Mouse (Mus musculus) heart, adult 11 months (tissue): ENCODE results near the gene Pin4.
"Not testable (repeated sequence)": the region's sequence is repeated elsewhere in the genome, so short reads cannot be mapped to it uniquely, and the experiment has no call there.

Source experiments
- DNase-seq: peaks from one replicate; pipeline ENCODE4 v3.0.0; 2022

Pin4 gene

DNA sequence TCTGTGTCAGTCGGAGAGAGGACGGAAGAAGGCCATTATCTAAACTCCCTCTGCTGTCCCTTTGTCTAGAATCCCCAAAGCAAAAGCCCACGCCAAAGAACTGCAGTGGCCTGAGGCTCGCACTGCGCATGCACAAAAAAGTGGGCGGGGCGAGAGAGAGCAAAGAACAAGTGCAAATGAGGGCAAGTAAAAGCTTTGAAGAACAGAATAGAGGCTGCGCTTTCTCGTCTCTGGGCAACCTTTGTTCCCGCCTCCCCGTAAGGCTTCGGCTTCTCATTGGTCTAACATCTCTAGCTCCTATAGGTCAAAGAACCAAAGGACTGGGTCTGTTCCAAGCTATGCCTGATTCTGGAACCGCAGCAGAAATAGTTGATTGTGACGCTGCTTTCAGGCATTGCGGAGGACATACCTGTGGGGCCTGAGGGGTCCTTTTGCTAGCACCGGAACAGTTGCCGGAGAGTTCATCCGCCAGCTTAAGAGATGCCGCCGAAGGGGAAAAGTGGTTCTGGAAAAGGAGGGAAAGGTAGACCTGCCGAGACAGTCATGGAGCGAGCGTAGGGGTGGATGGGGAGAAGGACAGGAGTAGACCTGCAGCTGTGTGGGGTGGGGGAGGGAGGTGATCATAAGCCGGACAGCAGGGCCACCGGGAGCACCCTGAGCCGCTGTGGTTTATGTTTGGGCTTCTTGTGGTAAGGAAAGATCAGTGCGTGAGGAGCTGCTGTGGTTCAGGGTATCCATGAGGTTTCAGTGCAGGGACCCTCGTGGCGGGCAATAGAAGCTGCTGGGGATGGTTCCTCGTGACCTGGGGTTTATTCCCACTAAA, at the start of gene Pin4:
TSS of gene Pin4 (plus strand) at position 406 of the 823 bp plus-strand sequence.
- peak; percentile 100 for DNase-seq

DNA sequence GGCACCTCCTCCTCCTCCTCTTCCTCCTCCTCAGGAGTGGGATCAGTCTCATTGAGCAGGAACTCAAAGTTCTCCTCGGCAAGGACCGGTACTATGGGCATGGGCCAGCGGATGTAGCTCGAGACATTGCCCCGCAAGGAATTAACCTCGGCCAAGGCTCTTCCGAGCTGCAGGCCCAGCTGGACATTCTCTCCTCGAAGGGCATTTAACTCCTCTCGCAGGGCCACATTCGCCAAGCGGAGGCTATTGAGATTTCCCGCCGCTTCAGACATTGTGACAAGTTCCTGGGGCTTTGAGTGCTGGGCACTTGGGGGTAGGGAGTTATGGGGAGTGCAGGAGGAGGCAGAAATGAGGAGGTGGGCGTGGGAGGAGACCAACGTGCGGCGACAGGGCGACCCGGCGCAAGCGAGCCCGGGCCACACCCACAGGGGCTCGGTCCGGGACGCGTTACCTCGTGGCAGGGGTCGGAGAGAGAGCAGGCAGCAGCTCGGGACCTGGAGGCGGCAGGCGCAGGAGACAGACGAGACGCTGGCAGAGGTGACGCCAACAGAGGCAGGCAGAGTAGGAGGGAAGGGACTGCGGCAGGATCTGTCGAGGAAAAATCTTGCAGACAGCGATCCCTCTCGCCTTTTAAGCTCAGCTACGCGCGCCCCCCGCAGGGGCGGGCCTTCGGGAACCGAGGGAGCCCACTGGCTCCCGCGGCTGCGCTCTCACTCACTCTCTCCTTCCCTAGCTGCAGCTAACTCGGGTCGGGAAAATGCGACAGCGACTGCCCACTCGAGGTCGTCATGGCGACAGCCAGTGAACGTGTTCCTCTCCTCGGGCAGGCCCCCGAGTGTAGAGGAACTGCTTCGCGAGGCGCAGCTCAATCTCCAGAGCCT, 48.4 kb upstream of the Pin4 start, which contains the start of gene Rtl5:
TSS of gene Rtl5 (minus strand) at position 714 of the 881 bp plus-strand sequence.
- peak; percentile 99 for DNase-seq

DNA sequence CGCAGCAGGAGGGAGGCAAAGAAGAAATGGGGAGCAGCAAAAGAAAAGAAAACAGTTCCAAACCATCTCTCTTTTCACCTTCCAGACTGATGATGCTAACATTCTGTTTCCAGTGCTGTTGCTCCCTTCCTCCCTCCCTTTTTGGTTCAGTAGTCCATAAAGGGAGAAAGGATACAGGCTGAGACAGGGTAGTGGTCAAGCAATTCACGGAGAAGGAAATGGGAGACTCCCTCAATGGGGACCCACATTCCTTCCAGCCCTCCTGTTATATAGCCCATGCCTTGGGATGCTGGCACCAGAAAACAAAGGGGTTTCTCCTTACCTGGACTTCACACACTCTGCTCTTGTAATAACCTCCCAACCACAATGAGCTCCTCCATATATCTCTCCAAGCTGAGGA, 47.7 kb upstream of the Pin4 start:
- DNase-seq, result no peak

DNA sequence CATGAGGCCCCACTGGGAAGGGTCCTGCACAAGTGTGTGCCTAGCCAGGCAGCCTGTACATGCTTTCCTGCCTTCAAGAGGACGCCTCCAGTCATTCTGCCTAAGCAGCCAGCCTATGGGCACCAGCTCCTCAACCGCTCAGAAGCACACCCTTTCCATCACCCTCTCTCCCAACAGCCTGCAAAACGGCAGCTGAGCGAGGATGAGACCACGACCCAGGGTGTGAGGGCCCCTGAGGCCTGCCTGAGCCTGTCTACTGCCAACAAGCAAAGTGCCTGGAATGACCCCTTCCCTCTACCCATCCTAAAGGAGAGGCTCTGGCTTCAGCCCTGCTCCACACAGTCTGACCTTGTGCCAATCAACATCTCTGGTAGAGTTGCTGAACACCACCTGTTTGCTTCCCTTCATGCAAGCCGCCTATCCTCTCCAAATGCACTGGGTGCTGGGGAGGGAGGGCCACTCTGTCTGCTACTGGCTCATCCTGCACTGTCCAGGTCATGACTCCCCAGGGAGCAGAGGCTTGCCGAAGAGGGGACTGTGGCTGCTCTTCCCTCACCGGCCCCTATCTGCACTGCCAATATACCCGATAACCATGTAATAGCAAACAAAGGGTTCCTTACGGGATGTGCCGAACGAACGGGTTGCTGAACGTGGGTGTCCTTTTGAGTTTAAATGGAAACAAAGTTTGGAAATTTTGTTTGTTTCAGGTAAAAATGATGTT, 45.5 kb upstream of the Pin4 start:
- peak; percentile 55 for DNase-seq

DNA sequence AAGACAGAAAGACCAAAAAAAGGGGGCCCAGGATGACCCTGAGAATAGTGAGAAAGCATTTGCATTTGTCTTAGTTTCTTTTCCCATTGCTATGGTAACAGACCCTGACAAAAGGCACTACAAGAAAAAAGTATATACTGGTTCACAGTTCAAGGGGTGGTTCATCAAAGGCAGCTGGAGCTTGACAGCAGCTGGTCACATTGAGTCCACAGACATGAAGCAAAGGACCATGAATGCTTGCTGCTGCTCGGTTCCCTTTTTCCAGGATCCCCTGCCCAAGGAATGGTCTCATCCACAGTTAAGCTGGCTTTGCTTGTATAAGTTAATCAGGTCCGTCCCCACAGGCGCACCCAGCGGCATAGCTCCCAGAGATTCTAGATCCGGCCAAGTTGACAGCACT, 44.8 kb upstream of the Pin4 start:
- peak; percentile 74 for DNase-seq

DNA sequence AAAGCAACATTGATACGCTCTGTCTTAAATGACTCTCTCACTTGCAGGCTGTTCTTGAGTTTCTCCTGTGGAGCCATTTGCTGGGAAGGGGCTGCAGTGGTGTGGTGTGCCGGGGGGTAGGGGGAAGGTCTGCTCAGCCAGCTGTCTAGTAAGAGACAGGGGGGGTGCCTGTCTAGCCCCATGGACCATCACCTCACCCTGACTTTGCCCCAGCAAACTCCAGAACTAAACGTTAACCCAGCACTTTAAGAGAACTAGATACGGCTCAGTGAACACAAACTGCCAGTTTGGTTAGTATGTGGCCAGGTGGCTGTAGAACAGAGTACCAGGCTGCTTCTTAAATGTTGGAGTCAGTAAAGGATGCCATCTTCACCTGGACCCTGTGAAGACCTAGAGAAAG, 44.1 kb upstream of the Pin4 start:
- DNase-seq, result no peak

GRCm38 (mm10) chrX:102076886-102077765, 42.1 kb upstream of the Pin4 start:
- peak; percentile 81 for DNase-seq

DNA sequence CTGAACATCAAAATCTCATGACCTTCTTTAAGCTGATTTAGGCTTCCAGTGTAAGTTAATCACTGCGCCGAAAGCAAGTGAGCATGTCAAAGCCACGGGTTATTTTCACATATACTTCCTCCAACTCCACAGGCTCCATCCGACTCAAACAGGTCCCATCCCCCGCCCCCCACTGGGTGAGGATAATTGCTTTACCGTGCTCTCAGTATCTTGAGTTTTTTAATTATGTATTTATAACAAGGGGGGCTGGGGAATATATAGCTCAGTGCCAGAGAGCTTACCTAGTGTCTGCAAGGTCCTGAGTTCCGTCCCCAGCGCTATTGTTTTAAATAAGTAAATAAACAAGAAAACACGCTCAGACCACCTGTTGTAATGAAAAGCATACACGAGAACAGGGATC, 38.2 kb upstream of the Pin4 start:
- DNase-seq, result peak; percentile 33

DNA sequence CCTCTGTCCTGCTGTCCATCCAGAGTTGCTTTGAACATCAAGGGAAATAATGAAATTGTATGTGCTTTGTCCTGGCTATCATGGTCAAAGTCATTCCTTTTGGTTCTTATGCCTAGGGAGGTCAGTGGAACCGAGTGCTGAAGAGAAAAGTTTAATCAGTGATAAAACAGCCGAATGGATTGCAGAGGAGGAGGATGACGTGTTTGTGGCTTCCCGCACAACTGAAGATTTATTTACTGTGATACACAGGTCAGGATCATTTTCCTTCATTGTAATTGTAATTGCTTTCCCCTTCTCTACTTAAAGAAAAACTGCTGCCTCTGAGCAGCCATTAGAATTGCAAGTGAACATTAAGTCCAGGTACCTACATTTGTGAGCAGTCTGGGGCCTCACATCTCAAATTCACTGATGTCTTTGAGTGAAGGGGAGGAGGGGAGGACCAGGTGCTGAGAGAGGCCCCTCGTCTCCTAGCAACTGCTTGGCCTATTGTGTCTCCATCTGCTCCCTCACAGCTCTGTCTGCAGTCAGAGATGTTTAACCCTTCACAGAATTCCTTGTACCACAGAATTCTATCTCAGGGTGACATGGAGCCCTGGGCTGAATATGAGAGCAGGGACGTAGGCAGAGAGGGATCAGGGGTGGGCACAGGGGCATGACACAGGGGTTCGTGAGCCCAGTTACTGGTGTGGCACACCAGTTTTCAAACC, 37.5 kb upstream of the Pin4 start:
- DNase-seq, result peak; percentile 11

DNA sequence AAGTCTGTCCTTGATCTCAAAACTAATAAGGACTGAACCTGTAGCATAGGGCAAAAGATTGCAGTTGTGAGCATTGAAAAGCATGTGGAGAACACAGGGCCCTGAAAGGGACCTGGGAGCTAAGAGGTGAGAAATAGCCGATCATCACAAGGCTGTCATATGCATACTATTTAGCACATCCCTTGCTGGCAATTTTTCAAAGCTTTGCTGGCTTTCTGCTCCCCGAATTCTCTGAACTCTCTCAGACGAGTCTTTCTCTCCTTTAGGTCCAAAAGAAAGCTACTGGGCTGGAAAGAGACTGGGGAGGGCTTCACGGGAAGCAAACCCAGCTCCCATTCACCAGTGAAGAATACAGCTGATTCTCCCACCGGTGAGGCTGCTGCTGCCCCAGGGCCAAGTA, 36.9 kb upstream of the Pin4 start:
- no peak for DNase-seq

DNA sequence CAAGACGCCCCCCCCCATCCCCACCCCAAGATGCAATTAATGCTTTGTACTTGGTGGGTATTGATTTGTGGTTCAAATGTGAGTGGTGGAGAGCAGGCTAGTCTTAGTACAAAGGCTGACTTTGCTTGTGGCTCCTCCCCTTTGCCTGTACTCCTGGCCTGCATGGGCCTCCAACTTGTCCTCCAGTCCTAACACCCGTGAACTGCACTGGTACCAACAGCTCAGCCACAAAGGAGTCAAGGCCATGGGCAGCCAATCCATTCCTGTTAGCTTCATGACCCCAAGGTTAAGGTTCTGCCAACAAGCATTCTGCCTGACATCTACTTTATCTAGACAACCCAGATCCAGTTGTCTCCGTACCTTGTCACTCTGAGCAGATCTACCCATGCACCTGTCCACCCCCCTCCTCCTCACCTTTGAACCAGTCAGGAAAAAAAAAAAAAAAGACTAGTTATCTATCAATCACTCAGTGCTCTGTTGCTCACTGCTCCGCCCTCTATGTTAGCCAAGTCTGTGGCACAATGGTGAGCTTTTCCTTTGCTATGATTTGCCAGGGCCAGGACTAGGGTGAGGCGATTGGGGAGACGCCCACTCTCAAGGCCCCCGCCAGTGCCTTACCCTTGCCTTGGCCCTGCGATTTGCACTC, 33.3 kb upstream of the Pin4 start:
- peak; percentile 27 for DNase-seq

GRCm38 (mm10) chrX:102090605-102091004, 28.6 kb upstream of the Pin4 start:
- peak; percentile 57 for DNase-seq

- peak; percentile 16 for DNase-seq
Observed at GRCm38 (mm10) chrX:102094381-102094904, 24.8 kb upstream of the Pin4 start.

- peak; percentile 55 for DNase-seq
Observed at GRCm38 (mm10) chrX:102101886-102102285, 17.4 kb upstream of the Pin4 start.

DNA sequence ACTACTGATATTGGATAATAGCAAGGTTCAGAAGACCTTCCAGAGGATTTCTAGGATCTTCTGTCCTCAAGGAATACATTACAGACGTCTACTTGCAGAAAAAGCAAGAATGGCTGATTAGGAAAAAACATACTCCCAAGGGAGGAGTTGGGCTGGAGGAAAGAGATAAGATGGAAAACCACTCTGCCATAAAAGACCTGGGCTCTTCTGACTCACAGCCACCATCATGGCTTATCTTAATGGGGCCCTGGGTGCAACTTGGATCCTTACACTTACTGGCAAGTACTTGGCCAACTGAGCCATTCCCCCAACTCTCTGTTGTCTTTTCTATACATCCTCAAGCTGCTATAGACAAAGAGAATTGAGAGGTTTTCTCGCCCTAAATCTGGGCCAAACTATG, 15.4 kb upstream of the Pin4 start:
- DNase-seq, result peak; percentile 4

DNA sequence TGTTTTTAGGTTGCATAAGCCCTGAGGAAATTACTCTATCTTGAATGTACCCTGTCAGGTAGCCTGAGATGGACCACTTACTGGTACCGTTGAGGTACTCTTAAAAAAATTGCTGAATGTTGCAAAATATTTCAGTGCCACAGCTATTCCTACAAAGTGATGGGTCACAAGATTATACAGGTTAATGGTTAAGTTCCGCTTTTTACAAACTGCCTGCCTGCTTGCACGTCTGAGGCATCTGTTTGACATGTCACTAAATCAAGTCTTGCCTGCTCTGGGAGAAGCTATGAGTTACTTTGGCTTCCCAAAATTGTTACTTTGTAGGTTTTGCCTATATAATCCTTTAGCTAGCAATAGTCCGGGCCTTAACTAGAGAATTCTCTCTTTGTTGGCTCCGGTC, 9.9 kb upstream of the Pin4 start:
- not testable (repeated sequence) for DNase-seq

- peak; percentile 41 for DNase-seq
Observed at GRCm38 (mm10) chrX:102115676-102116075, 3.6 kb upstream of the Pin4 start.

GRCm38 (mm10) chrX:102121321-102121720, 2.1 kb downstream of the Pin4 start:
- no peak for DNase-seq

DNA sequence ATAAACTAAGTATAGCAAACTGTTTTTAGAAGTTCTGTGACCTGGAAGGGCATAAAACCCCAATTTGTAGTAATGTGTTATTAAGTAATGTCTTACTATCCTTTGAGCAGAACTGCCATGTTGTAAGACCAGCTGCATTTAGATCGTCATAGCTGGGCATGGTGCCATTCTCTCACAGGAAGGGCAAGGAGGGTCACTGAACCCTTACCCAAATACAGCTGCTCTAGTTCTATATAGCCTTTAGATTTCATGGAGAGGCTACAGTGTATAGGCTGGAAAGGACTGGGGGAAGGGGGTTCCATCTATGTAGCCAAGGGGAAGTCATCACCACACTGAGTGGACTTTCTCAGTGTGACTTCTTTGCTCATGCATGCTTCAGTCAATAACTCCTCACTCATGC, 21.9 kb downstream of the Pin4 start:
- no peak for DNase-seq

DNA sequence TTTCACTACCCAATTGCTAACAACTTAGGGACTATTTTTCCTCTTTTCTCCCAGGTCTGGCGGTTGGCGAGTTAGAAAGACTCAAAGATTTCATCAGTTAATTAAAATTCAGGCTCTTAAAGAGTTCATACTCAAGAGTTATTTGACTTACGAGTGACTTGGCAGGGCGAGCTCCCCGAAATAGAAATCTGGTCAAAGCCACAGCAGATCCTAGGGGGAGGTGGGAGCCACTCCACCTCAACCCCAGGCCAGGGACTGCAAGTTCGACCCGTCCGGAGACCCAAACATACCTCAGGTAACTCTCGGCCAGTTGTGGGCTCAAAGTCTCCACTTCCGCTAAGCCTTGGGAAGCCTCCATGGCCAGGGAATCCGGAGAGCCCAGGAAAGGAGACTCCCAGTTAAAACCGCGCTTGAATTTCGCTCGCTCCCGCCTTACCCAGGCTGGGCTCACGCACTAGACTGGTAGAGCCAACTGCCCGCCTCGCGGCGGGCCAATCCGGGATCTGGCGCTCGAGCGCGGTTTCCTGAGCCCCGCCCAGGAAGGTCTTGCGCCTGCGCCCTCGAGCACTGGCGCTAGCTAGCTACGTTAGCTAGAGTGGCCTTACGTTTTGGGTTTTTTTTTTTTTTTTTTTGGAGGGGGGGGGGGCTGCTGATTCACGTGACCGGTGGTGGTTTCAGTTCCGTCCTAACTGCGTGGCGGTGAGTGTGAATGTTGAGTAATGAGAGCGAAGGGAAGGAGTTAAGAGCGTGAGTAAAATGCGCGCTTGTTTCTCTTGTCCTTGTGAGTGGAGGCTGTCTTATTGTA, 37.6 kb downstream of the Pin4 start, which contains the start of gene Ercc6l:
TSS of gene Ercc6l (minus strand) at position 474 of the 805 bp plus-strand sequence.
- DNase-seq, result peak; percentile 99
